Mouse (Mus musculus) midbrain, embryonic 16.5 days (tissue): Measurements from ENCODE around the gene Ppp1r3a. TPM values are rescaled to one million over a fixed set of nuclear protein-coding genes. Genes with fewer than 3 reads are reported as not detected.
"Not testable (repeated sequence)": the region's sequence is repeated elsewhere in the genome, so short reads cannot be mapped to it uniquely, and the experiment has no call there.

Source experiments
- ATAC-seq: fragments of 200-750 bp; cut with Nextera tagmentation; 2 replicates; pipeline ENCODE4 v1.8.0; 2017; ENCODE audit warnings: moderate TSS enrichment
- H3K27ac ChIP-seq: fragments of 300-500 bp; sonication (generic); 2 replicates; pipeline ENCODE4 v1.5.1; 2014; ENCODE audit warnings: mild to moderate bottlenecking, low read length, mixed read lengths
- H3K27me3 ChIP-seq: fragments of 300-500 bp; sonication (generic); 2 replicates; pipeline ENCODE4 v1.6.1; 2014; ENCODE audit warnings: low read depth, low read length, mixed read lengths; ENCODE audit not compliant: control insufficient read depth, insufficient read depth
- H3K36me3 ChIP-seq: fragments of 300-500 bp; sonication (generic); 2 replicates; pipeline ENCODE4 v1.6.1; 2014; ENCODE audit warnings: mild to moderate bottlenecking, low read length, moderate library complexity, mixed read lengths; ENCODE audit not compliant: control insufficient read depth, insufficient read depth
- H3K4me1 ChIP-seq: fragments of 300-500 bp; sonication (generic); 2 replicates; pipeline ENCODE4 v1.6.1; 2014; ENCODE audit warnings: mild to moderate bottlenecking, low read length, mixed read lengths; ENCODE audit not compliant: control insufficient read depth, insufficient read depth
- H3K4me2 ChIP-seq: fragments of 300-500 bp; sonication (generic); 2 replicates; pipeline ENCODE4 v1.6.1; 2014; ENCODE audit warnings: mild to moderate bottlenecking, low read length, mixed read lengths
- H3K4me3 ChIP-seq: fragments of 300-500 bp; sonication (generic); 2 replicates; pipeline ENCODE4 v1.5.1; 2014; ENCODE audit warnings: low read depth, mild to moderate bottlenecking, low read length, moderate library complexity, mixed read lengths
- H3K9ac ChIP-seq: fragments of 300-500 bp; sonication (generic); 2 replicates; pipeline ENCODE4 v1.6.1; 2014; ENCODE audit warnings: low read depth, low read length, mixed read lengths
- H3K9me3 ChIP-seq: fragments of 300-500 bp; sonication (generic); replicated peaks from 2 replicates; pipeline ENCODE4 v1.6.1; 2014; ENCODE audit warnings: mild to moderate bottlenecking, low read length, mixed read lengths; ENCODE audit not compliant: control insufficient read depth, poor library complexity, severe bottlenecking
- whole genome bisulfite sequencing: fragments of 180-500 bp; shearing (Covaris S2); extraction: QIAGEN DNeasy Blood & Tissue Kit; methylation state at CpG from one replicate; pipeline ENCODE4 v1.1.7; 2014; 5-methylcytosine and 5-hydroxymethylcytosine counted together
- polyA plus RNA-seq: library from polyadenylated mRNA; unstranded; fragments of >200 nt; fragmentation: Nextera tagmentation; extraction: Ambion mirVana; gene quantifications from 2 replicates; pipeline ENCODE4 v1.2.1, GENCODE M21; 2015

Gene Ppp1r3a
- polyA plus RNA-seq, 1 experiment from 2014 or later = 0.03 TPM

DNA sequence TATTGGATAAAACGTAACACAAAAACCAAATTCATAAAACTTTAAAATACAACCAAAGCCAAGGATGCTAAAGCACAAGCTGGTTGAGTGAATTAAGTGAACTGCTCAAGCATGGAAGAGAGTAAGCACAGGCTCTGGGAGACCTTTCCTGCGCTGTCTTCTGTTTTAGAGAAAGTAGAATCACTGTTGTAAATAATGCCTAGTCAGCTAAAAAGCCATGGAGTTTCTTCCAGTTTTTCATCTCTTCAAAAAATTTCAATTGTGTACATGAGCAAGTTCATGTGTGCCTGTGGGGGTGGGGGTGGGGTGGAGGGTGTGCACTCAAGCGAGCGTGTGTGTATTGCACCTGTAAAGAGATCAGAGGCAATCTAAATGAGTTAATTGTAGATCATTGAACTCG lies 24.1 kb downstream of the Ppp1r3a start:
- Histone ChIP-seq H3K4me3 (no peak overlapping the region), H3K9me3 (no peaks in the 10 kb centered on the region), H3K27me3 (no peaks in the 10 kb centered on the region), H3K4me2 (no peak overlapping the region), H3K36me3 (no peaks in the 10 kb centered on the region), H3K27ac (no peak overlapping the region), H3K4me1 (no peaks in the 10 kb centered on the region), H3K9ac (no peak overlapping the region)
- WGBS = 86% methylated on average over 5 of the region's 5 CpGs
- no peak for ATAC-seq

DNA sequence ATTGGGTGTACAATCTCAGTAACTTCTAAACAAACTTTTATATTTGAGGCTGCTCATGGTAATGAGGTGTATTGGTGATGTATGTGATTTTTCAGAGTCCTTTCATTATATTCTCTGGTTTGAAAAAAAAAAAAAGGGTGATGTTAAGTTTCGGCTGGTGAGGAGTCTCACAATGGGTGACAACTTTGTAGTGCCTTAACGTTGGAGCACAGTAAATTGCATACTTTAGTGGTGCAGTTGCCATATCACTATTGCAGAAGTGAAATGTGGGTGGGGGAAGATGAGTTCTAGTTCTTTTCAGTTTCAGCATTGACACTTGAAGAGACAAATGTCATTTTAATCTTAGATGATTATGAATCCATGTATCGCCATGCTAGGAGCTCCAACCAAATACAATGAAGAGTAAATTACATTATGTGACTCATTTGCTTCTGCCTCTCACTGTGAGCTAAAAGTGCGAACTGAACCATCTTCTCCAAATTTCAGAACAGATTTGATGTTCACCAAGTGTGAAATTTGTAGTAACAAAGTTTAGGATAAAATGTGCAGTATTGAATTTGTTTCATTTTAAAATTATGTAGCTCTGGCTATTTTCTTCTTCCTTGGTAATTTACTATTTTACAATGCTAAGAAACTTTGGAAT lies 34.2 kb downstream of the Ppp1r3a start:
- no peak overlapping the region for H3K27ac ChIP-seq
- ATAC-seq = peak; percentile 82
- WGBS = 68% methylated on average over 4 of the region's 4 CpGs

DNA sequence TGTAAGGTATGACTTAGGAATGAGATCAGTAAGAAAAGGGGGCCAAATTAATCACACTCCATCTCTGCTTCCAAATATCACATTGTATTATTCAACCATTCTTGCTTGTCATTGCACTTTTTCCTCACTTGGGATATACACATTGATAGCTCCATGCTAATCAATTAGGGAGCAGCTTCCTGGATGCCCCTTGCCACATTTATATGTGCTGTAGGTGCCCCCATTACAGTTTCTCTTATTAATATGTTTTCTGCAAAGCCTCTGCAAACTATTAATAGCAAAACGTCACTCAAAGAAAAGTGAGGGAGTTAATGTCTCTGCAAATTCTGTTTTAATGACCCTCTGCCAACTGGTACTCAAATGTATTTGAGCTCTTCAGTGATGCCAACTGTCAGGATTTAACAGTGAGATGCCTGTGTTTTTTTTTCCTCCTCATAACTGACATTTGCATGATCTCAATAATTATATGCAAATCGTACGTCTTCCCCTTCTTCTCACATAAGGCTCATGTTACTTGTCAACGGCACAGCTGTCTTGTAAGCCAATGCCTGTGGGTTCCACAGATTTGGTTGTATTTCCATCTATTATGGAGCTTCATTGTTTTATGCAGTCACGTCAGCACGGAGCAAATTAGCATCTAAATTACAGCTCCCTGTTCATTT lies 34.8 kb downstream of the Ppp1r3a start:
- H3K9me3 ChIP-seq = no peaks in the 10 kb centered on the region
- H3K27me3 ChIP-seq = no peaks in the 10 kb centered on the region
- H3K4me3 ChIP-seq = no peak overlapping the region
- no peaks in the 10 kb centered on the region; the same call in 1 of the 2 replicates for H3K4me1 ChIP-seq
- no peaks in the 10 kb centered on the region for H3K36me3 ChIP-seq
- H3K9ac ChIP-seq = no peak overlapping the region
- 42% methylated on average over 6 of the region's 6 CpGs for WGBS
- no peak overlapping the region for H3K4me2 ChIP-seq
- peak; percentile 91 for ATAC-seq
- H3K27ac ChIP-seq = no peak overlapping the region

More for the DNA sequence above, 34.2 kb downstream of the Ppp1r3a start:
- no peaks in the 10 kb centered on the region for H3K36me3 ChIP-seq
- H3K9ac ChIP-seq = no peak overlapping the region
- H3K4me1 ChIP-seq = no peaks in the 10 kb centered on the region; the same call in 1 of the 2 replicates
- no peak overlapping the region for H3K4me2 ChIP-seq
- no peaks in the 10 kb centered on the region for H3K27me3 ChIP-seq
- H3K9me3 ChIP-seq = no peaks in the 10 kb centered on the region
- no peak overlapping the region for H3K4me3 ChIP-seq

DNA sequence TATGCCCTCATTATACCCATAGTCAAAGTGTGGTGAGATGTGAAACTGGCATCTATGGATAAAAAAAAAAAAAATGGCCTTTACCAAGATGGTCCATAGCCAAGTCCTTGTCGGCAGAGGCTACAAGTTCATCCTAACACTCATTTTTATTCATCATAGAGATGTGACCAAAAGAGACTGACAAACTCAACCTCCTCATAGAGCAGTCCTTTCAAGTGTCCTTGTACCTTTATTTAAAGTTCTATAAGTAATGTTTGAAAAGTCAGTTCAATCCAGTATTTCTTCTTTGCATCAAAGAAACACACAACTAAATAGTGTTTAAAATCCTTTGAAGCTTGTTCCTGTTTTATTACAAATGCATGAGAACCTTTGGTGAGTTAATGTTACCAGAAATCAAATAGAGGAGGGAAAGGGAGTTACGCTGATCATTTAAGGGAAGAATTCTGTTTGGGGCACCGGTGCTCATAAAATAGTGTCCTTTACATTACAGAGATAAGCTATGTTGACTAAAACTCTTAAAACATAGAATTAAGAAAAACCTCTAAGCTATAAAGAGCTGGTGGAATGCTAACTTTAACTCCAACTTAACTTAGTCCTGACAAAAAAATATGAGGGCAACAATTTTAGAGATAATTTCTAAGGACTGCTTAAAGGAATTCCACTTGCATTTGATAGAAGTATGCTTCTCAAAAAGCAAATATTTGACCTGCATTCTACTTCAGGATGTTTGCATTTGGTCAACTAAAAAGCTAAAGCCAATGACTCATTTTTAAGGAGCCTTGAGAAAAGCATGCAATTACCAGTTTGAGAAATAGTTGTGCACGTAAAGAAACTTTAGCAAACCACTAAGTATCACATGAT lies 39.7 kb downstream of the Ppp1r3a start:
- Histone ChIP-seq H3K4me2 (no peak overlapping the region), H3K4me3 (no peak overlapping the region), H3K4me1 (no peaks in the 10 kb centered on the region), H3K36me3 (no peaks in the 10 kb centered on the region), H3K9me3 (no peaks in the 10 kb centered on the region), H3K27ac (no peak overlapping the region), H3K27me3 (no peaks in the 10 kb centered on the region), H3K9ac (no peak overlapping the region)
- WGBS = 88% methylated on average over 4 of the region's 4 CpGs
- no peak for ATAC-seq

DNA sequence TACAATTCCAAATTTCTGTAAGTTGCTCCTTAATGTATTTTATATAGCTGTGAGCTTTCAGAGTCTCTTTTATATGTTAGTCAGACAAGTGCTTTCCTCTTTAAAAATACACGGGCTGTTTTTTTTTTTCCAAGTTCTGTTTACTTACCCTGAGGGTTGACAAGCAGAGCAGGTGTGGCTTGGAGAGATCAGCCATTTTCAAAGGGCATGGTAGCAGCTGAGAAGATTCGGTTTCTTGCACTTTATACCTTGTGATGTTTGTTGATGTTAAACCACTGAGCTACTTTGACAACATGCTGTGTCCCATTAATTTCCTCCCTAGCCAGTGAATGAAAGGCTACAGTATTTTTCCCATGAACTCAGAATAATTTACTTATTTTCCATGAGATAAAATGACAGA lies 42.9 kb downstream of the Ppp1r3a start:
- Histone ChIP-seq H3K4me1 (no peaks in the 10 kb centered on the region), H3K27ac (no peak overlapping the region), H3K36me3 (no peaks in the 10 kb centered on the region), H3K4me2 (no peak overlapping the region), H3K9ac (no peak overlapping the region), H3K4me3 (no peak overlapping the region), H3K27me3 (no peaks in the 10 kb centered on the region), H3K9me3 (no peaks in the 10 kb centered on the region)
- no peak for ATAC-seq
- 60% methylated on average over 2 of the region's 2 CpGs for WGBS

DNA sequence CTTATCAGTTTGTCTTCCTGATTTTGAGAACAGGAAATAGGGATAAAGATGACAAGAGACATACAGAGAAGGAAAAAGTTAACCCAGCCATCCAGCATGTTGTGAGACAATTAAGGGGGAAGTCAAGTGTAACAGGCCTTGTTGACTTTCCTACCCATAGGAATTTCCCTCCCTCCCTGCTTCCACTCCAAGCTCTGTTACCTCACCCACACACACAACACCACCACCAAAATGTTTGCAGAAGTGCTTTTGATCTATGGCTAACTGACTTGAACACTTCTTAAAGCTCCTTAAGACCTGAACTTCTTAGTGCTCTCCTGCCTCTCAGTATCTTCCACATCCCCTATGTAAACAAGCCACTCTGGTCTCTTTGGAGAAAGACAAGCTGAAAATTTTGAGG lies 55.0 kb downstream of the Ppp1r3a start:
- no peaks in the 10 kb centered on the region for H3K9me3 ChIP-seq
- no peak overlapping the region for H3K27ac ChIP-seq
- no peaks in the 10 kb centered on the region for H3K27me3 ChIP-seq
- H3K4me3 ChIP-seq = no peak overlapping the region
- no peak overlapping the region for H3K9ac ChIP-seq
- H3K4me2 ChIP-seq = no peak overlapping the region
- no peak for ATAC-seq
- H3K36me3 ChIP-seq = no peaks in the 10 kb centered on the region
- H3K4me1 ChIP-seq = no peaks in the 10 kb centered on the region

DNA sequence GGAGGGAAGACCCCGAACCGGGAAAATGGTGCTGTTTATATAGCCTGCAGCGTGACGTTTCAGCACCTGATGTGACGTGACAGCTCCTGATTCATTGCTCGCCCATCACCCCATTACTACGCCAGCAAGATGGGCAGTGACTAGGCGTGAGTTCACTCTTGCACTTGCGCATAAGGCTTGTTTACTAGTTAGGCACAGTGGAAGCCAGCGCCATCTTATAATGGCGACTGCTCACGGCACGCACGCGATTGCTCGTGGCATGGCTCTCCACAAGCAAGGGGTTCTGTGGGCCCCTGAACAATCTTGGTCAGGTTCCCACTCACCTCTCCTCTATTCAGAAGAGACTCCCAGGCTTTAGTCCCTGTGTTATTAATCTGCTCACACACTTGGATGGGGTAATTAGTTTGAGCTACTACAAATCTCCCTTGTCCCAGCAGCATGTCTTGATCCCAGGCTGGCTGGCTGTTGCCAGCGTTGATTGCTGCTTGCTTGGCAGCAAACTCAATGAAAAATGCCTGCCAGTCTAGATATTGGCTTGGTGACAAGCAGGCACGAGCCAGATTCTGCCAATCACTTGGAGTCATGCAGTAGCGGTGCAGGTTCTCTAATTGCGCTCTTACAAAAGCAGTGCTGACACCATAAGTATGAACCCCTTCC lies 75.7 kb downstream of the Ppp1r3a start:
- H3K4me2 ChIP-seq, H3K27me3 ChIP-seq, H3K9me3 ChIP-seq, H3K4me1 ChIP-seq, H3K9ac ChIP-seq, H3K27ac ChIP-seq, ATAC-seq, H3K36me3 ChIP-seq, H3K4me3 ChIP-seq: not testable (repeated sequence)
- 82% methylated on average over 20 of the region's 20 CpGs for WGBS

DNA sequence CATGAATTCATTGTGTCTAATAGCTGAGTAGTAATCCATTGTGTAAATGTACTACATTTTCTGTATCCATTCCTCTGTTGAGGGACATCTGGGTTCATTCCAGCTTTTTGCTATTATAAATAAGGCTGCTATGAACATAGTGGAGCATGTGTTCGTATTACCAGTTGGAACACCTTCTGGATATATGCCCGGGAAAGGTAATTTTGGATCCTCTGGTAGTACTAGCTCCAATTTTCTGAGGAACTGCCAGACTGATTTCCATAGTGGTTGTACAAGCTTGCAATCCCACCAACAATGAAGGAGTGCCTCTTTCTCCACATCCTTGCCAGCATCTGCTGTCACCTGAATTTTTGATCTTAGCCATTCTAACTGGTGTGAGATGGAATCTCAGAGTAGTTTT lies 86.1 kb downstream of the Ppp1r3a start:
- H3K36me3 ChIP-seq, H3K27ac ChIP-seq, H3K9ac ChIP-seq, H3K4me1 ChIP-seq, H3K4me2 ChIP-seq, H3K9me3 ChIP-seq, H3K4me3 ChIP-seq, H3K27me3 ChIP-seq, ATAC-seq: not testable (repeated sequence)
- 92% methylated on average over 2 of the region's 2 CpGs for WGBS
